Mouse (Mus musculus) small intestine, adult 2 months (tissue): Measurements from ENCODE around the gene Barx2.

Experiments used
- CTCF ChIP-seq: fragments of 200-500 bp; IDR thresholded peaks from 2 replicates; pipeline ENCODE4 v1.5.1; 2012; ENCODE audit warnings: low read depth, mild to moderate bottlenecking, control low read depth, inconsistent platforms, low read length, moderate library complexity, mixed read lengths; ENCODE audit not compliant: insufficient replicate concordance, insufficient read length; ENCODE audit errors: extremely low read depth
- POLR2A ChIP-seq: fragments of 200-500 bp; IDR thresholded peaks from 2 replicates; pipeline ENCODE4 v1.6.1; 2012; ENCODE audit warnings: low read depth, mild to moderate bottlenecking, control low read depth, inconsistent platforms, low read length, moderate library complexity

DNA sequence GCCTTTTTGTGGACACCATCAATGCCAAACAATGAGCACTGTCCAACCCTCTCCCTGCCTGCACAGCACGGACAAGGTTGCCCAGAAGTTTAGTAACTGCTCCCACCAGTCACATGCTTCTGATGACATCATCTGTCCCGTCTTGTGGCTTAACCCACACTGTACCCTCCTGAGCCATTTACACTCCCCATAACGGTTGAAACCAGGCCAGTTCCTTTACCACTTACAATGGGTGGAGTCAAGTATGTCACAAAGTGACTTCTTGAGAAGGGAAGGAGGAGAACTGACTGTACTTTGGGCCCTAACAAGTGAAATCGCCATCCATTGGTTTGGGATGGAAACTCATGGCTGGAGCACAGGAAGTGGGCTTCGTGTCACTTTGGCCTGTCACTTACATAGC lies 35.8 kb upstream of the Barx2 start:
- TF ChIP-seq CTCF (no peak), POLR2A (no peak)
